Comparison of ENCODE assay signal across 8 mouse cellular contexts in genomic region chr17:34555483-34555882, GRCm38 (mm10). TPM values are rescaled to one million over a fixed set of nuclear protein-coding genes. Genes with fewer than 3 reads are reported as not detected.
DNase-seq lines count a peak whose midpoint lies in the region; ATAC-seq and TF ChIP-seq lines count a peak whose summit lies in the region.

No protein-coding gene starts in this region.

- TF ChIP-seq EP300 in liver, postnatal 0 days (IDR thresholded peaks at IDR 0.05; ENCODE audit: low read depth): no peak

- WGBS in liver, postnatal 0 days (ENCODE audit: insufficient replicate concordance): 23% methylated on average over 5 of the region's 5 CpGs

- H3K4me2 ChIP-seq in liver, postnatal 0 days (ENCODE audit: low read depth, low read length): no peak overlapping the region

- intact Hi-C loops in gastrocnemius, postnatal 36 days (cut with DNase I): no loop called here

- H3K27ac ChIP-seq in liver, postnatal 0 days (ENCODE audit: low read depth): no peak overlapping the region

- no peak overlapping the region for H3K4me3 ChIP-seq in E14TG2a.4 (replicated peaks; ENCODE audit: low read length)
- H3K4me3 ChIP-seq in liver, postnatal 0 days (ENCODE audit: low read depth, low read length): no peak overlapping the region

- no peaks in the 10 kb centered on the region for H3K36me3 ChIP-seq in E14TG2a.4 (ENCODE audit: insufficient read depth, low read length)
- no peaks in the 10 kb centered on the region for H3K36me3 ChIP-seq in liver, postnatal 0 days (replicated peaks; ENCODE audit: insufficient read depth, low read length)

- H3K9me3 ChIP-seq in E14TG2a.4 (ENCODE audit: low read length): no peaks in the 10 kb centered on the region
- no peaks in the 10 kb centered on the region for H3K9me3 ChIP-seq in liver, postnatal 0 days (ENCODE audit: low read length)

- ATAC-seq in liver, postnatal 0 days: peak; percentile 69; the same call in 1 of the 2 replicates

- peak; percentile 67 for TF ChIP-seq CTCF in E14TG2a.4 (conservative IDR thresholded peaks at IDR 0.05; ENCODE audit: low read length)
- TF ChIP-seq CTCF in liver, postnatal 0 days (IDR thresholded peaks at IDR 0.05; ENCODE audit: low read depth): peak; percentile 93

- peaks cover 13% of the 10 kb centered on the region for H3K27me3 ChIP-seq in E14TG2a.4 (ENCODE audit: insufficient read depth, low read length)
- H3K27me3 ChIP-seq in liver, postnatal 0 days (ENCODE audit: insufficient read depth, low read length): no peaks in the 10 kb centered on the region

- H3K9ac ChIP-seq in liver, postnatal 0 days (replicated peaks): no peak overlapping the region

- DNase-seq in ZHBTc4 (ENCODE audit: low read depth, low spot score): peak; percentile 76
- DNase-seq in cerebellum, postnatal 25 days: peak; percentile 75 to 87
- peak; percentile 68 to 70 for DNase-seq in gastrocnemius, postnatal 36 days
- DNase-seq in kidney, postnatal 10 days: peak; percentile 91
- DNase-seq in liver, postnatal 0 days: peak; percentile 87
- peak; percentile 45 for DNase-seq in right cerebral cortex, adult 18-20 months
- peak; percentile 70 to 79 for DNase-seq in urinary bladder, postnatal 36 days (ENCODE audit: low spot score in 2 of 2)

- peaks cover 20% of the 10 kb centered on the region for H3K4me1 ChIP-seq in E14TG2a.4 (replicated peaks; ENCODE audit: low read depth, low read length)
- 0 out of 2 replicates have a peak, but pooled peaks cover 3% of the 10 kb centered on the region for H3K4me1 ChIP-seq in liver, postnatal 0 days (ENCODE audit: insufficient read depth)

RNA-seq across cellular contexts. Expression of gene Notch4, which starts 8.6 kb away (rescaled TPM):
- 10 to 100 TPM; 11.0 to 14.0 TPM for total RNA-seq in gastrocnemius, postnatal 36 days (2021)
- polyA plus RNA-seq in liver, postnatal 0 days (2015; fragmentation: Nextera tagmentation; extraction: Ambion mirVana): 1.1 and 1.6 TPM in 2 replicates

RNA-seq across cellular contexts. Expression of gene Gpsm3, which starts 34.1 kb away (rescaled TPM):
- 1 to 10 TPM; 1.9 to 2.8 TPM for total RNA-seq in gastrocnemius, postnatal 36 days (2021)
- 19.6 and 24.7 TPM in 2 replicates for polyA plus RNA-seq in liver, postnatal 0 days (2015; fragmentation: Nextera tagmentation; extraction: Ambion mirVana)

RNA-seq across cellular contexts. Expression of gene Pbx2, which starts 35.6 kb away (rescaled TPM):
- 10 to 100 TPM; 12.1 to 13.9 TPM for total RNA-seq in gastrocnemius, postnatal 36 days (2021)
- polyA plus RNA-seq in liver, postnatal 0 days (2015; fragmentation: Nextera tagmentation; extraction: Ambion mirVana): 3.6 and 4.9 TPM in 2 replicates

RNA-seq across cellular contexts. Expression of gene Btnl6, which starts 38.3 kb away (rescaled TPM):
- total RNA-seq in gastrocnemius, postnatal 36 days (2021): not detected
- not detected in 2 replicates for polyA plus RNA-seq in liver, postnatal 0 days (2015; fragmentation: Nextera tagmentation; extraction: Ambion mirVana)

RNA-seq across cellular contexts. Expression of gene Ager, which starts 42.2 kb away (rescaled TPM):
- total RNA-seq in gastrocnemius, postnatal 36 days (2021): under 1 TPM in 1 of 2 experiments, not detected in 1; 0.28 TPM
- polyA plus RNA-seq in liver, postnatal 0 days (2015; fragmentation: Nextera tagmentation; extraction: Ambion mirVana): 1.4 and 1.9 TPM in 2 replicates
